9 mouse cellular contexts compared by ENCODE assay signal in genomic region chr7:133040688-133041345, GRCm38 (mm10).
A peak's percentile ranks its signal among the peaks of the same experiment; 100 is the strongest.
DNase-seq lines count a peak whose midpoint lies in the region; ATAC-seq and TF ChIP-seq lines count a peak whose summit lies in the region.
"Had no signal": no experiment of that assay in that cellular context is flagged by ENCODE, and none has a peak within 500 bp of the region (broad histone marks: within the 10 kb centered on the region; RNA-seq: fewer than 3 reads in every experiment).

No protein-coding gene starts in this region.

- in situ Hi-C loops in CH12.LX (cut with MboI; ENCODE audit: low pct_ligation_motif_present, low pct_unique_long_range_greater_than_20kb, low sequenced_read_pairs): loop anchor here (25.0 kb wide), 1 partner anchor 571 kb away; the partner anchor contains the start of gene Tex36

- H3K27ac ChIP-seq in CH12.LX (ENCODE audit: insufficient read depth, low read depth): no peak overlapping the region
- H3K27ac ChIP-seq in hindbrain, embryonic 16.5 days (ENCODE audit: low read depth, low read length): no peak overlapping the region

- no peak overlapping the region for H3K4me3 ChIP-seq in CH12.LX (replicated peaks in 1 of 3; ENCODE audit: low read depth in 2 of 3, low read length in 2 of 3, poor library complexity in 1 of 3)
- no peak overlapping the region for H3K4me3 ChIP-seq in hindbrain, embryonic 16.5 days (ENCODE audit: low read length)
- H3K4me3 ChIP-seq: myocyte had no signal

- dilution Hi-C loops in CH12.LX (cut with MboI; ENCODE audit: extremely low pct_ligation_motif_present, extremely low pct_unique_long_range_greater_than_20kb, low sequenced_read_pairs): no loop called here

- H3K4me1 ChIP-seq in CH12.LX (ENCODE audit: control insufficient read depth in 1 of 2, insufficient read depth in 2 of 2): no peaks in the 10 kb centered on the region
- H3K4me1 ChIP-seq in hindbrain, embryonic 16.5 days (ENCODE audit: control insufficient read depth, insufficient read depth, low read depth, low read length): peaks cover 1% of the 10 kb centered on the region; the same call in 1 of the 2 replicates

- ATAC-seq in hindbrain, embryonic 16.5 days: no peak

- no peaks in the 10 kb centered on the region for H3K79me2 ChIP-seq in CH12.LX (replicated peaks; ENCODE audit: control insufficient read depth, extremely low read depth, insufficient read depth, poor library complexity, severe bottlenecking)

- H3K4me2 ChIP-seq in CH12.LX (ENCODE audit: insufficient read depth, low read depth, poor library complexity, severe bottlenecking): no peak overlapping the region
- no peak overlapping the region for H3K4me2 ChIP-seq in hindbrain, embryonic 16.5 days (ENCODE audit: low read length)

- peaks cover 83% of the 10 kb centered on the region for H3K27me3 ChIP-seq in CH12.LX (replicated peaks)
- no peaks in the 10 kb centered on the region for H3K27me3 ChIP-seq in hindbrain, embryonic 16.5 days (replicated peaks; ENCODE audit: control insufficient read depth, insufficient read depth, low read length)

- WGBS in hindbrain, embryonic 16.5 days: 74% methylated on average over 3 of the region's 3 CpGs

- no peak overlapping the region for H3K9ac ChIP-seq in CH12.LX (ENCODE audit: insufficient read depth, low read depth)
- no peak overlapping the region for H3K9ac ChIP-seq in hindbrain, embryonic 16.5 days (ENCODE audit: low read depth, low read length)

- no peak for TF ChIP-seq EP300 in CH12.LX (IDR thresholded peaks at IDR 0.05; ENCODE audit: low read length)

- H3K36me3 ChIP-seq in CH12.LX (replicated peaks in 1 of 2; ENCODE audit: control insufficient read depth in 1 of 2, insufficient read depth in 1 of 2, low read length in 1 of 2): no peaks in the 10 kb centered on the region
- no peaks in the 10 kb centered on the region for H3K36me3 ChIP-seq in hindbrain, embryonic 16.5 days (ENCODE audit: control insufficient read depth, insufficient read depth, low read length)

- TF ChIP-seq POLR2A in CH12.LX (IDR thresholded peaks at IDR 0.05; ENCODE audit: low read depth, low read length): no peak

- DNase-seq in 3T3-L1 (ENCODE audit: low read depth, low spot score) (peak; percentile 68), CH12.LX (ENCODE audit: extremely low read depth) (no peak)
- DNase-seq in heart, postnatal 4 days: peak; percentile 35
- peak; percentile 39 to 68 for DNase-seq in lung, adult 18-20 months
- no peak for DNase-seq in layer of hippocampus, postnatal 25 days (ENCODE audit: extremely low spot score in 1 of 2, low spot score in 1 of 2)
- DNase-seq in spleen, adult 12 weeks (ENCODE audit: low spot score): no peak
- DNase-seq: gastrocnemius, postnatal 36 days had no signal

- TF ChIP-seq CTCF in CH12.LX (conservative IDR thresholded peaks at IDR 0.05 in 1 of 2, IDR thresholded peaks at IDR 0.05 in 1 of 2; ENCODE audit: low read depth in 2 of 2, low read length in 2 of 2): peak in 1 of 2 experiments; percentile 15; a peak in 1 of 4 replicates

- no peak for TF ChIP-seq RAD21 in CH12.LX (IDR thresholded peaks at IDR 0.05; ENCODE audit: low read depth, low read length)

- H3K9me3 ChIP-seq in CH12.LX (replicated peaks; ENCODE audit: low read length): no peaks in the 10 kb centered on the region
- no peaks in the 10 kb centered on the region for H3K9me3 ChIP-seq in hindbrain, embryonic 16.5 days (ENCODE audit: control insufficient read depth, low read length)

TF ChIP-seq in CH12.LX, 34 proteins besides CTCF, POLR2A, EP300 and RAD21:
- TF ChIP-seq JUND (conservative IDR thresholded peaks at IDR 0.05; ENCODE audit: low read depth, low read length) (no peak), ZNF384 (IDR thresholded peaks at IDR 0.05; ENCODE audit: low read depth, low read length) (0 out of 2 replicates have a peak, but pooled peaks have one; percentile 5)

Comparison
In these comparisons a context has a peak if more than half of its experiments do, and no peak if none do; other contexts are left out.
1. DNase-seq: peak in 3T3-L1 (single experiment), heart, postnatal 4 days (single experiment) and lung, adult 18-20 months (2 of 2); none in CH12.LX (single experiment), layer of hippocampus, postnatal 25 days (0 of 2) and spleen, adult 12 weeks (single experiment).